Mouse (Mus musculus) MEL (cell line): ENCODE data around the gene Tmem178b. TPM values are rescaled to one million over a fixed set of nuclear protein-coding genes. Genes with fewer than 3 reads are reported as not detected.

Source experiments
- DNase-seq: peaks from one replicate; pipeline ENCODE4 v3.0.0; 2011; ENCODE audit warnings: low read depth, low spot score
- H3K27ac ChIP-seq: 2 replicates; pipeline ENCODE4 v1.5.1; 2012; ENCODE audit warnings: low read depth, mild to moderate bottlenecking, control low read depth, low read length, moderate library complexity; ENCODE audit not compliant: control insufficient read depth
- H3K27me3 ChIP-seq, 2 experiments: fragments of 150-350 bp in 1 of 2; sonication (generic) in 1 of 2; 2 replicates each; pipeline ENCODE4 v1.6.1; 2012; ENCODE audit warnings: low read length in 2 of 2, mild to moderate bottlenecking in 2 of 2, improper control_type of control experiment in 1 of 2, moderate library complexity in 1 of 2; ENCODE audit not compliant: insufficient read depth in 2 of 2, control insufficient read depth in 1 of 2
- H3K36me3 ChIP-seq, 2 experiments: 2 replicates each; pipeline ENCODE4 v1.6.1; 2012 to 2014; ENCODE audit warnings: low read length in 2 of 2, improper control_type of control experiment in 1 of 2, inconsistent platforms in 1 of 2, mild to moderate bottlenecking in 1 of 2; ENCODE audit not compliant: insufficient read depth in 2 of 2, control insufficient read depth in 1 of 2
- H3K4me1 ChIP-seq, 2 experiments: fragments of 150-350 bp in 1 of 2; sonication (generic) in 1 of 2; 2 replicates each; pipeline ENCODE4 v1.6.1; 2012; ENCODE audit warnings: low read length in 2 of 2, improper control_type of control experiment in 1 of 2, mild to moderate bottlenecking in 1 of 2; ENCODE audit not compliant: insufficient read depth in 2 of 2, control insufficient read depth in 1 of 2
- H3K4me3 ChIP-seq, 2 experiments: fragments of 150-350 bp in 1 of 2; sonication (generic) in 1 of 2; 2 replicates each; pipeline ENCODE4 v1.5.1; 2012; ENCODE audit warnings: low read depth in 2 of 2, low read length in 2 of 2, mild to moderate bottlenecking in 2 of 2, moderate library complexity in 2 of 2, control low read depth in 1 of 2, improper control_type of control experiment in 1 of 2; ENCODE audit not compliant: control insufficient read depth in 1 of 2, insufficient read depth in 1 of 2
- H3K79me2 ChIP-seq: 2 replicates; pipeline ENCODE4 v1.6.1; 2012; ENCODE audit warnings: mild to moderate bottlenecking, low read length, moderate library complexity; ENCODE audit not compliant: control insufficient read depth, poor library complexity, insufficient read depth
- H3K9ac ChIP-seq: 2 replicates; pipeline ENCODE4 v1.6.1; 2012; ENCODE audit warnings: low read depth, mild to moderate bottlenecking, control low read depth, low read length, moderate library complexity; ENCODE audit not compliant: control insufficient read depth, poor library complexity, severe bottlenecking
- H3K9me3 ChIP-seq: fragments of 150-350 bp; sonication (generic); replicated peaks from 2 replicates; pipeline ENCODE4 v1.6.1; 2012; ENCODE audit warnings: mild to moderate bottlenecking, low read length, improper control_type of control experiment, moderate library complexity; ENCODE audit not compliant: insufficient read depth
- BHLHE40 ChIP-seq: IDR thresholded peaks from 2 replicates; pipeline ENCODE4 v1.6.1; 2012; ENCODE audit warnings: low read depth, mild to moderate bottlenecking, inconsistent platforms, low read length, improper control_type of control experiment, borderline replicate concordance
- CHD2 ChIP-seq: IDR thresholded peaks from 2 replicates; pipeline ENCODE4 v1.6.1; 2011; ENCODE audit warnings: low read length, improper control_type of control experiment
- ELF1 ChIP-seq: IDR thresholded peaks from 2 replicates; pipeline ENCODE4 v1.6.1; 2014; ENCODE audit warnings: low read depth, mild to moderate bottlenecking, inconsistent platforms, low read length, improper control_type of control experiment, moderate library complexity
- EP300 ChIP-seq, 2 experiments: IDR thresholded peaks; 2 replicates each; pipeline ENCODE4 v1.6.1; 2011; ENCODE audit warnings: improper control_type of control experiment in 2 of 2, low read length in 2 of 2, low read depth in 1 of 2, mild to moderate bottlenecking in 1 of 2
- HCFC1 ChIP-seq: IDR thresholded peaks from 2 replicates; pipeline ENCODE4 v1.6.1; 2012; ENCODE audit warnings: low read depth, mild to moderate bottlenecking, inconsistent platforms, low read length, improper control_type of control experiment, moderate library complexity
- JUND ChIP-seq: IDR thresholded peaks from 2 replicates; pipeline ENCODE4 v1.6.1; 2011; ENCODE audit warnings: low read depth, mild to moderate bottlenecking, improper control_type of control experiment, low read length
- MXI1 ChIP-seq: IDR thresholded peaks from 2 replicates; pipeline ENCODE4 v1.6.1; 2011; ENCODE audit warnings: mild to moderate bottlenecking, low read depth, low read length, improper control_type of control experiment
- NRF1 ChIP-seq: IDR thresholded peaks from 2 replicates; pipeline ENCODE4 v1.6.1; 2014; ENCODE audit warnings: low read depth, mild to moderate bottlenecking, inconsistent platforms, low read length, improper control_type of control experiment, moderate library complexity; ENCODE audit not compliant: poor library complexity, insufficient read depth, severe bottlenecking
- POLR2A ChIP-seq, 2 experiments: IDR thresholded peaks; 2 replicates each; pipeline ENCODE4 v1.6.1; 2011 to 2012; ENCODE audit warnings: low read length in 2 of 2, mild to moderate bottlenecking in 2 of 2, control low read depth in 1 of 2, improper control_type of control experiment in 1 of 2, low read depth in 1 of 2, moderate library complexity in 1 of 2; ENCODE audit not compliant: control insufficient read depth in 1 of 2, insufficient read depth in 1 of 2, poor library complexity in 1 of 2
- POLR2AphosphoS5 ChIP-seq: IDR thresholded peaks from 2 replicates; pipeline ENCODE4 v1.6.1; 2012; ENCODE audit warnings: low read depth, borderline replicate concordance, mild to moderate bottlenecking, inconsistent platforms, low read length, moderate library complexity, mixed read lengths
- SMC3 ChIP-seq: IDR thresholded peaks from 2 replicates; pipeline ENCODE4 v1.6.1; 2011; ENCODE audit warnings: low read depth, low read length, improper control_type of control experiment
- TAL1 ChIP-seq: IDR thresholded peaks from 2 replicates; pipeline ENCODE4 v1.6.1; 2012; ENCODE audit warnings: mild to moderate bottlenecking, inconsistent platforms, low read length, moderate library complexity, mixed read lengths
- TBP ChIP-seq: IDR thresholded peaks from 2 replicates; pipeline ENCODE4 v1.8.0; 2011; ENCODE audit warnings: low read depth, low read length, improper control_type of control experiment
- TCF12 ChIP-seq: IDR thresholded peaks from 2 replicates; pipeline ENCODE4 v1.6.1; 2014; ENCODE audit warnings: low read depth, mild to moderate bottlenecking, inconsistent platforms, low read length, improper control_type of control experiment, moderate library complexity
- UBTF ChIP-seq: IDR thresholded peaks from 2 replicates; pipeline ENCODE4 v1.6.1; 2012; ENCODE audit warnings: low read depth, mild to moderate bottlenecking, inconsistent platforms, low read length, improper control_type of control experiment, moderate library complexity, borderline replicate concordance; ENCODE audit not compliant: insufficient read depth
- USF2 ChIP-seq, 2 experiments: IDR thresholded peaks; 2 replicates each; pipeline ENCODE4 v1.6.1; 2011 to 2012; ENCODE audit warnings: improper control_type of control experiment in 2 of 2, low read length in 2 of 2, borderline replicate concordance in 1 of 2, inconsistent platforms in 1 of 2, low read depth in 1 of 2, mild to moderate bottlenecking in 1 of 2; ENCODE audit not compliant: insufficient read depth in 1 of 2
- ZKSCAN1 ChIP-seq: IDR thresholded peaks from 2 replicates; pipeline ENCODE4 v1.6.1; 2012; ENCODE audit warnings: low read depth, mild to moderate bottlenecking, inconsistent platforms, low read length, improper control_type of control experiment, moderate library complexity
- ZNF384 ChIP-seq: IDR thresholded peaks from 2 replicates; pipeline ENCODE4 v1.6.1; 2012; ENCODE audit warnings: low read depth, mild to moderate bottlenecking, inconsistent platforms, low read length, improper control_type of control experiment
- polyA plus RNA-seq, 2 experiments: library from polyadenylated mRNA; stranded (reverse) in 1 of 2; unstranded in 1 of 2; fragments of >175 nt in 1 of 2; fragments of >200 nt in 1 of 2; gene quantifications; 2 replicates each; pipeline versions ENCODE4 v1.2.1 to v1.2.4; 2012; ENCODE audit warnings: low replicate concordance in 2 of 2, low read depth in 1 of 2; ENCODE audit not compliant: insufficient read length in 2 of 2, insufficient read depth in 1 of 2, missing spikeins in 1 of 2
- total RNA-seq: library from RNA; depleted of rRNA; stranded (reverse); fragments of 300-350 nt; gene quantifications from 2 replicates; pipeline ENCODE4 v1.2.3, GENCODE M21; 2012

The Tmem178b gene
- total and polyA plus RNA-seq, 3 experiments = not detected

GRCm38 (mm10) chr6:40071007-40071406 lies 197.9 kb downstream of the Tmem178b start:
- Histone ChIP-seq H3K4me3 (no peak overlapping the region), H3K27me3 (no peaks in the 10 kb centered on the region), H3K36me3 (no peaks in the 10 kb centered on the region), H3K9ac (no peak overlapping the region), H3K4me1 (no peaks in the 10 kb centered on the region), H3K79me2 (no peaks in the 10 kb centered on the region), H3K27ac (no peak overlapping the region), H3K9me3 (no peaks in the 10 kb centered on the region)
- DNase-seq = no peak
- TF ChIP-seq ZKSCAN1 (no peak), MXI1 (no peak), POLR2A (IDR thresholded peaks at IDR 0.05; ENCODE audit: control insufficient read depth in 1 of 2, insufficient read depth in 1 of 2, low read depth in 1 of 2, low read length in 2 of 2, poor library complexity in 1 of 2) (no peak), EP300 (IDR thresholded peaks at IDR 0.05; ENCODE audit: low read depth in 1 of 2, low read length in 2 of 2) (no peak), CHD2 (no peak), POLR2AphosphoS5 (no peak)

DNA sequence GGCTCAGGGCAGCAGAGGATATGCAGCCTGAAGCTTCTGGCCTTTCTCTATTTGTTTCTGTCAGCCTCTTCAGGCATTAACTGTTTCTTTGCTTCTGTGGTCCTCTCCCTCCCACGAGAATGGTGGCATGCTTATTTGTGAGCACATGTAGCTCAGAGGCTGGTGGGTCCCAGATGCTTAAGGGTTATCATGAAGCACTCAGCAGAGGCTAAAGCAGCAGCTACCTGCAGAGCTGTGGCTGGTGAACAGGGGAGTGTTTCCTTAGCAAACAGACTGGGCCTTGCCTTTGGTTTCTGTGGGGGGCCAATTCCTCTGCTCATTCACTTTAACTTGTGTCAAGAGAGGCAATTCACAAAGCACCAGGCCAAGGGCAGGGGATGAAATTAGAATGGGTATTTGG lies 203.0 kb downstream of the Tmem178b start:
- Histone ChIP-seq H3K27ac (no peak overlapping the region), H3K79me2 (no peaks in the 10 kb centered on the region), H3K9ac (no peak overlapping the region), H3K36me3 (no peaks in the 10 kb centered on the region), H3K4me3 (no peak overlapping the region), H3K9me3 (no peaks in the 10 kb centered on the region), H3K27me3 (no peaks in the 10 kb centered on the region), H3K4me1 (no peaks in the 10 kb centered on the region)
- DNase-seq = no peak
- no peak for TF ChIP-seq NRF1
- TF ChIP-seq HCFC1 = no peak
- no peak for TF ChIP-seq SMC3
- TF ChIP-seq TAL1 = no peak
- TF ChIP-seq JUND = no peak
- TF ChIP-seq TCF12 = no peak
- TF ChIP-seq ZKSCAN1 = no peak
- no peak for TF ChIP-seq POLR2AphosphoS5
- no peak for TF ChIP-seq BHLHE40

DNA sequence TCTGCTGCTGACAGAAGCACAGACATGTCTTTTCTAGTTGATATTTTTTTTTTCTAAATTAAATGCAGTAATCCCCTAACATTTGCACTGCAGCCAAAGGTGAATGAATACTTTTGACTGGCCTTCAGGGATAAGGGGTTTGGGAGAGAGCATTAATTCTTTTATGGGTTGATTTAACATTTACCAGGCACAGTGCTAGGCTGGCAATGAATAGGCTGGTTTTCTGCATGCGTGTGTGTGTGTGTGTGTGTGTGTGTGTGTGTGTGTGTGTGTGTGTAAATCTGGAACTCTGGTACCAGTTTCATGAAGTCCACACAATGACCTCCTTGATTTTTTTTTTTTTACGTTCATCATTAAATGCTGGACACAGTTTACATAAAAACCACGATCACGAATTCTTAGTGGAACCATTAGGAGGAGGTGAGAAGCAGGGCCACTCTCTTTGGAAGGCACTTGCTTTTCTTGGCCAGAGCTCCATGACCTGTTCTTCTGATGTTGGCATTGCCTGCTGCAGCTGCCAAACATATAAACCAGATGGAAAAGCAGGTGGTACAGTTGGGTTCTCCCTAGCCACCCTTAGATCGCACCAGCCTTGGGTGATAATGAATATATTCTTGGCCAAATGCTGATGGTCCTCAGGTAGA lies 203.7 kb downstream of the Tmem178b start:
- H3K9ac ChIP-seq = no peak overlapping the region
- no peaks in the 10 kb centered on the region for H3K79me2 ChIP-seq
- TF ChIP-seq MXI1 = no peak
- no peak for TF ChIP-seq ZNF384
- no peak for TF ChIP-seq SMC3
- TF ChIP-seq USF2 (IDR thresholded peaks at IDR 0.05; ENCODE audit: borderline replicate concordance in 1 of 2, insufficient read depth in 1 of 2, low read depth in 1 of 2, low read length in 2 of 2) = no peak
- no peak for TF ChIP-seq ELF1
- TF ChIP-seq TBP = no peak
- TF ChIP-seq UBTF = no peak
- TF ChIP-seq ZKSCAN1 = no peak
- no peaks in the 10 kb centered on the region for H3K27me3 ChIP-seq
- no peaks in the 10 kb centered on the region for H3K4me1 ChIP-seq
- no peak overlapping the region for H3K4me3 ChIP-seq
- H3K9me3 ChIP-seq = no peaks in the 10 kb centered on the region
- no peak overlapping the region for H3K27ac ChIP-seq
- no peaks in the 10 kb centered on the region for H3K36me3 ChIP-seq
- no peak for DNase-seq
